Mouse (Mus musculus) c-Kit-positive CD71-positive TER-119-positive erythroid progenitor cells, embryonic 14.5 days (primary cell): Measurements from ENCODE around the gene Nkpd1.
"Not testable (repeated sequence)": the region's sequence is repeated elsewhere in the genome, so short reads cannot be mapped to it uniquely, and the experiment has no call there.

Experiments used
- DNase-seq: peaks from one replicate; pipeline ENCODE4 v3.0.0-alpha.2; 2013; ENCODE audit warnings: low spot score

Nkpd1 gene

DNA sequence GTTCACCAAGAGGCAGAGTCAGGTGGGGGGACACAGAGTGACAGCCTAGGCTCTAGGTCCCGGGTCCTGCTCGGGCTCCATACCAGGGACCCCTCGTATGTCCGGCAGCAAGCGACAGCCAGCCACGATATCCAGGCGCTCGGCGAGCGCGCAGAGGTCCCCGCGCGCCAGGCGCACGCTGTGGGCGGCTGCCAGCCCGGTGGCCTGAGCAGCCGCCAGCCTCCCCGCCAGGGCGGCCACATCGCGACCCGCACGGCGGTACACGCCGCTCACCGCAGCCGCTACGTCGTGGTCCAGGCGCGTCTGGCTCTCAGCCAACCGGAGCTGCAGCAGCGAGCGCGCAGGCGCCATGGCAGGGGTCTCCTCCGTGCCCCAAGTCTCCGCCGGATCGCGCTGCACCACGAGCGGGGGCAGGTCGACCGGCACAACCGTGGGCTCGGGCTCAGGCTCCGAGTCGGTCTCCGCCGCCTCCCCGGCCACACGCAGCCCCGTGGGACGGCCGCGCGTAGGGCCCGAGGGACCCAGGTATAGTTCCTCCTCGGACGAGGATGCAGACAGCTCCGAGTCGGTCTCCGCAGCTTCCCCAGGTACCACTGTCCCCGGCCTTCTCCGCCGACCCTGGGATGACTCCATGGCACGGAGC is 10.5 kb upstream of the Nkpd1 start:
- no peak for DNase-seq

DNA sequence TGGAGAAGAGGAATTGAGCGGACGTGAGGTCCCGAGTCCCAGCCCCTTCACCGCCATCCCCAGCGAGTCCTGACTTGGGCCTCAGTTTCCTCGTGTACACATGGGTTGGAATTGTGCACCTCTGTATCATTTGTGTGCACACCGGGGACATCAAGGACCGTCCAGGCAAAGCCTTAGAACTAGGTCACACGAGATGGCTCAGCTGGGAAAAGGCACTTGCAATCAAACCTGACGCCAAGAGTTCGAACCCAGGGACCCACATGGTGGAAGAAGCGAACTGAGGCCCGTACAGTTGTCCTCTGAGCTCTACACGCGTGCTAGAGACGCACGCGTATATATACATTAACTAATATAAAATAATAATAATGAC is 10.0 kb upstream of the Nkpd1 start:
- DNase-seq: peak; percentile 32

DNA sequence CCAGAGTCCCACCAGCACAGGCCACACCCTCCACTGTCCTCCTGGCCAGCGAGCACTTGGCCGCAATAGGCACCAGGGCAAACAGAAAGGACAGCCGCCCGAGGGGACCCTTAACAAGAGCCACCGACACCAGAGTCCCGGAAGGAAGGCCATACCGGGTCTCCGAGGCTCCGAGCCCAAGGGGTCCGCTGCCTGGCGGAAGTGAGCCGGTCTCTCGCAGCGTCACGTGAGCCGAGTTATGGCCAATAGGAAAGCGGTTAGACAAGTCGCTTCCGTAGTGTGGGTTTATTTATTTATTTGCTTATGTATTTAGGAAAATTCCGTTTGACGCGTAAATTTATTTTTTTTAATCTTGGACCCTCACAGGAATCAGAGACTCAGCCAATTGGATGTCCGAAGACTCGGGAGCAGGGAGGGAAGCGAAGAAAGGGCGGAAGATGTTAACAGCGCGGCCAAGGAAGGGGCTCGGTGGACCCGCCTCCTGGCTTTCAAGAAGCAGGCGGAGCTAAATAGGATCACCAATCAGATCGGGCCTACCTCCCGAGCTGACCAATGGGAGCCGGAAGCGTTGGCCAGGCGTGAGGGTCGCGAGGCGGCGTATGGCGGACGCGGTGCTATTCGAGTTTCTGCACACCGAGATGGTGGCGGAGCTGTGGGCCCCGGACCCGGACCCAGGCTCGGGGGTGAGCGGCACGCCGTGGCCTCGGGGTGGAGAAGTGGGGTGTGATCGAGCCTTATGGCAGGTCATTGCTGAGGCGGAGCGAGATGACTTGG is 9.3 kb upstream of the Nkpd1 start, which contains the start of the genes Bloc1s3 and Trappc6a:
Gene Bloc1s3, minus strand, starts transcription at position 218 of the 774 bp plus-strand sequence.
Gene Trappc6a, plus strand, starts transcription at position 246 of the 774 bp plus-strand sequence.
- peak; percentile 93 for DNase-seq

DNA sequence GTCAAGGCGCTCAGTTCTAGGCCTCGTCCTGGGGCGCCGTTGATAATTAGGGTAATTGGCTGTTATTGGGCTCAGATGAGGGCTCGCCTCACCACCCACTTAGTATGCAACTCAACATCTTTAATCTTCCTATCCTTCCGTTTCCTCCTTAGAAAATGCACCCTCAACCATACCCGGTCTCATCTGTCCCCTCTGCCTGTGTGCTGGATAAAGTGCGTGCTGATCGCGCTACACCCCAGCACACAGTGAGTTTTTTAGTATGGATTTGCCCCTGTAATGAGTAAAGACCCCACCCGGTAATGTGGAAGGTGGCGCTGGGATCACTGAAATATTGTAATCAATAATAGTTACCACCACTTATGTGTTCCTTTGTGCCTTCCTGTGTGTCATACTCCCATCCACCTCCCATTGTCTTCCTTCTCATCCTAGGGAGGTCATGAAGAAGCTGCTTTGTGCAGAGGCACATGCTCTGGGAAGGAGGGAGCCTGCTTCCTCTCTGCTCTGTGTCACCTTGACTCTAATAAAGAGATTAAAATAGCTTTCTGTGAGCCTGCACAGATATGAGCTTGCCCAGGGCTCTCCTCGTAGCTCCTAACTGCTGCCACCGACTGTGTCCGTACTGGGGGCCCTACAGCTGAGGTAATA is 8.6 kb upstream of the Nkpd1 start:
- DNase-seq: peak; percentile 22

DNA sequence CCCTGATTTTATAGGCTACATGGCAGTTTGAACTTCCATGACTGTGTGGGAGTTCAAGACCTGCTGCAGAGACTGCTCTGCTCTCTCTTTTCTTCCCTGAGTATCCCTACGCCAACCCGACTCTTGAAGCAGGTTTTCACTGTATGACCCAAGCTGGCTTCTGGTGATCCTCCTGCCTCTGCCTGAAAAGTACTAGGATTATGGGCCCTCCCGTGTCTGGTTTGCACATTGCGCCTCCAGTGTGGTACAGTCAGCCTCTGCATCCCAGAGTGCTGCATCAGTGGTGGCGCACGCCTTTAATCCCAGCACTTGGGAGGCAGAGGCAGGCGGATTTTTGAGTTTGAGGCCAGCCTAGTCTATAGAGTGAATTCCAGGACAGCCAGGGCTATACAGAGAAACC is 7.9 kb upstream of the Nkpd1 start:
- DNase-seq: no peak

DNA sequence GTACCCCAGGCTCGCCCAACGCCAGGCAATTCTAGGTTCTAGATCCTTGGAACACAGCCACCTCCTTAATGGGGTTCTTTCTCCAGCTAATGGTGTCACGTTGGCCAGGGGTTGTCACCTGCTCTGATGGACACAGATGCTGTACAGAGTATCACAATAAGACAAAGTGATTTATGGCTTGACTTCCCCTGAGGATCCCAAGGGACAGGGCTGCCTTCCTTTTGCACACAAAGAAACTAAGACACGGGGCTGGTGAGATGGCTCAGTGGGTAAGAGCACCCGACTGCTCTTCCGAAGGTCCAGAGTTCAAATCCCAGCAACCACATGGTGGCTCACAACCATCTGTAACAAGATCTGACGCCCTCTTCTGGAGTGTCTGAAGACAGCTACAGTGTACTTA is 5.7 kb upstream of the Nkpd1 start:
- DNase-seq: not testable (repeated sequence)

DNA sequence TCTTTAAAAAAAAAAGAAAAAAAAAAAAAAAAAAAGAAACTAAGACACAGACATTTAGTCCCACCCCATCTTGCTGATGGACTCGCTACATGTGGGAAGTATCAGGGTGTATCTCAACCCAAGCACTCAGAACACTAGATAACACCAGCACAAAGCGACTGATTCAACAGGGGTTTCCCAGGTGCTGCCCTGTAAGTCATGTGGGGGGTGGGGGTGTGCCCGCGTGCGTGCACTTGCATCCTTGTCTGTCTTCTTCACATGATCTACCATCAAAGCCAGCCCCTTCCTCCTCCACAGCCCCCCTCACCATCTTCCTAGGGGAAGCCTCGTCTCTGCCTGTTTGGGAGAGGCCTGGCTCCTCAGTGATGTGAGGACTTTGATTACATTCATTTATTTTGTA is 5.3 kb upstream of the Nkpd1 start:
- DNase-seq: no peak

DNA sequence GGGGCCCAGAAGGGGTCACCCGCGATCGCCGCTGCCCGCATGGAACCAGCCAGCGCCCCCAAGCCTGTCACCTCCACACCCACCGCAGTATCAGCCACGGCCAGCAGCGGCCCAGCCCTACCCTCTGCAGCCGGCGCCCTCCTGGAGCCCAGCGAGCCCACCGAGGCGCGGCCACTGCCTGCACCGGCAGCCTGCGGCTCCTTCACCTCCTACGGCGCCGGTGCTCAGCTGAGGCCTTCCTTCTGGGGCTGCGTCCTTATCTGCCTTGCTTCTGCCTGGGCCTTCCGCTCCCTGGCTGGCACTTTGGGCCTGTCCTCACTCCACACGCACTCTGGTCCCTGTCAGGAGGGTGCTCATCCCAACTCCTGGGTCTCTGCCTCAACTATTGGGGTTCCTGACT is 2.4 kb downstream of the Nkpd1 start:
- no peak for DNase-seq

DNA sequence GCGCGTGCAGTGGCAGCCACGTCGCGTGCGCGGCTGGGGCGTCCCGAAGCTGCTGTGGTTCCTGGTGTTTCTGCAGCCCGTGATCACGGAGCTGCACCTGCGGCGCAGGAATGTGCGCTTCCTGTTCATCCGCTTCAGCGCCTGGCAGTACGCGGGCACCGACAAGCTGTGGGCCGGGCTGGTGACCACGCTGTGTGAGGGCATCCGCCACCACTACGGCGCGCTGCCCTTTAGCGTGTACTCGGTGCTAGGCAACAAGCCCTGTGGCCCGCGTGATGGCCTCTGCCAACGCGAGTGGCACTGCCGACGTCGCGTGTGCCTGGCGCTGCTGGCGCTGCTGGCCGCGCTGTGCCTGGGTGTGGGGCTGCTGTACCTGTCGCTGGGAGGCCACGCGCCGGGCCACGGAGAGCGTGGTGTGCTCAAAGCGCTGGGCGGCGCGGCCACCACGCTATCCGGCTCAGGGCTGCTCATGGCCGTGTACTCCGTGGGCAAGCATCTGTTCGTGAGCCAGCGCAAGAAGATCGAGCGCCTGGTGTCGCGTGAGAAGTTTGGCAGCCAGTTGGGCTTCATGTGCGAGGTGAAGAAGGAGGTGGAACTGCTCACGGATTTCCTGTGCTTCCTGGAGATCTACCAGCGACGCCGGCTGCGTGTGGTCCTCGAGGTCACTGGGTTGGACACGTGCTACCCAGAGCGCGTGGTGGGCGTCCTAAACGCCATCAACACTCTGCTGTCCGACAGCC is 5.5 kb downstream of the Nkpd1 start:
- no peak for DNase-seq

DNA sequence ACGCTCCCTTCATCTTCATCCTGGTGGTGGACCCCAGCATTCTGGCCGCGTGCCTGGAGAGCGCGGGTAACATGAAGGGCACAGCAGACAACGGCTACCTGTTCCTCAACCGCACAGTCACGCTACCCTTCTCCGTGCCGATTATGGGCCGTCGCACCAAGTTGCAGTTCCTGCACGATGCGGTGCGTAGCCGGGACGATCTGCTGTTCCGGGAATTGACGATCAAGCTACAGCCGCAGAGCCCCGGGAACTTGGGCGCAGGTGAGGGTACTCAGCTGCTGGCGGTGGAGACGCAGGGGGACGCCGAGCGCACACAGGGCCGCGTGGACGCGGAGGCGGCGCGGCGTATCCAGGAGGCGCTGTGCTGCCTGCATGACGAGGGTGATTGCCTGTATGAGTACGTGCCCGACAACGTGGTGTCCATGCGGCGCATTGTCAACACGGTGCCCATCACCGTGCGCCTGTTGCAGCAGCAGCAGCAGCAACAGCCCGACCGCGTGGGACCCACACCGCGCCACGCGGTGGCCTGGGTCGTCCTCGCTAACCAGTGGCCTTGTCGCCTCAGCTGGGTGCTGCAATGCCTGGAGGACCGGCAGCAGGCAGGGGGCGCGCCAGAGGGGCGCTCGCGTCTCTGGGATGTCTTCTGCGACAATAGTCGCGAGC is 6.2 kb downstream of the Nkpd1 start:
- DNase-seq: no peak

DNA sequence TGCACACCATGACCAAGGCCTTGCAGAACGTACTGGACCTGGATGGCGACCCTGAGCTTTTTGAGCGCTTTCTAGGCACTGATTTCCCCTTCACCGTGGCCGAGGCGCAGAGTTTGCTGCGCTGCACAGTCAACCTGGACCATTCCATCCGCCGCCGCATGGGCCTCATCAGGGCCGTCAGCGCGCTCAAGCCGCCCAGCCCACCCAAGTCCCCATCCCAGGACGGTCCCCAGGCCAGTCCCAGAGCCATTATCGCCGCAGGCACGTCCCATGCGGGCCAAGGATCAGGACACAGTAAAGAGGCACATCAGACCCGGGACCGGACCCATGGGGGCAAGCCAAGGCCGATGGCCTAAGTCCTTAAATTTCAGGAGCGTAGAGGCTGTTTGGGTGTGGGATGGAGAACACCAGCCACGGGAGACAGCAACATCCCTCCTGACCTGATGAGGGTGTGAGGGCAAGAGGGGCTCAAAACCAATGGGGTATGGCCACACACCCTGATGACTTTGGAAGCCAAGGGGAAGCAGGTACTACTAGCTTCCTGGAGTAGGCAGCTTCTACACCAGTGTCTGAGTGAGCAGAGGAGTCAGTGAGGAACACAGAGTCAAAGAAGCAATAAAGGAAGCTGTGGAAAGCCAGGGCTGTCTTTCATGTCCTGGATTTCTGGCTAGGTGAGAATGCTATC is 6.9 kb downstream of the Nkpd1 start:
- no peak for DNase-seq

DNA sequence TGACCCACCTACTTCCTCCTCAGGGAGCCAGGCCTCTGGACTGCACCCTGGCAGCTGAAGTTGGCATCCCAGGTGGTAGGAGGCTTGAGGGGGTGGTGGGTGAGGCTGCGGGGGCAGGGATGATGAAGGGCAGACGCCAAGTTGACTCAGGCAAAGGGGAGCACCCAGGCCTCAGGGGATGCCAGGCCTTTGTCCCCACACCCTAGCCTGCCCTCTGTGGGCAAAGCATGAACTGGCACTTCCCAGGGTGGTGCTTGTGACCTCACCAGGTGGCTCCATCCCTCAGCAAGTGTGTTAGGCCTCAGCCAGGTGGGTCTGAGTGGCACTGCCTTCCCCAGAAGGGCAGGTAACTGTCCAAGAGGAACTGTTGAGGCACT is 7.5 kb downstream of the Nkpd1 start:
- DNase-seq: no peak

DNA sequence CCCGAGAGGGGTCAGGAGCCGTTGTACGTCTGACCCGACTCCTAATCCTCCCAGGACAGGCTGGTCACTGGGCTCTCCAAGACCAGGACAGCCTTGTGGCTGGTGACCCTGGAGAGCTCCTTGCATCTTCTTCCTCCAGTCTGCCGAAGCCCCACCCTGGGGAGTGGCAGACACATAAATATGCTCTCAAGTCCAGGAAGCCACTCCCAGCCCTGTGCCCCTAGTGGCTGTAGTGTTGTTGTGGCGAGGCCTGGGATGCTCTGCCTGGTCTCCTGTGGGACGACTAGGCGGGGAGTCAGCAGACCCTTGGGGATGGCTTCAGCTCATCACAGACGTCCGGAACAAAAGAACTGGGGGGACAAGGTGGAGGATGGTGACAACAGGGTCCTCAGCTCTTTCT is 13.4 kb downstream of the Nkpd1 start:
- DNase-seq: no peak

DNA sequence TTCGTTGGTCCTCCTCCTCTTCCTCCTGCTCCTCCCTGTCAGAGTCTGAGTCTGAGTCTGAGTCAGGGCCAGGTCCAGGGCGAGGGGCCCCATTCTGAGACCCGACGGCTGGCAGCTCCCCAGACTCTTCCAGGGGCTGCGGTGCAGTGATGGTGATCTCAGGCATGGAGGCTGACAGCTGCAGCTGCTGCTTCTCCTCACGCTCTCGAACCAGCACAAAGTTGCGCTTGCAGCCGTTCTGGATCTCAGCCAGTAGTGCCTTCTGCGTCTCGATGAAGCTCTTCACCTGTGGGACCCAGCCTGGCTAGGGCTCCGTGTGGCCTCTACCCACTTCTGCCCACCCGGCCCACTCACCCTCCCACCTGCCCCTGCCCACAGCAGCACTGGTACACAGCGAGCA is 14.6 kb downstream of the Nkpd1 start:
- DNase-seq: no peak

DNA sequence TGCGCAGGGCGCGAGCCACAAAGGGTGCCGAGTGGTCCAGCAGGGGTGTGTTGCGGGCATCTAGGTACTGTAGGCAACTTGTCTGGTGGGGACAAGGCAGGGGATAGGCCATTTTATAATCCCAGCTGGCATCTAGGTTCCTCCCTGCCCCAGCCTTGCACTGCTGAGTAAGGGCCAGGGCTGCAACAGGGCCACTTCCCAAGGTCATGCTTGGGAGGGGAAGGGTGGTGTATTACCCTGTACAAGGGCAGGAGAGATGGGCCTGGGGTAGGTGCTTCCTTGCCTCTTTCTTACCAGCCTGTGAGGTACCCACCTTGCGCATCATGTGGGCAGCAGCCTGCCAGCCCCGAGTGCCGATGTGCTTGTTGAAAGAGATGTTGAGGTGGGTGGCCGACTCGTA is 17.0 kb downstream of the Nkpd1 start:
- no peak for DNase-seq

DNA sequence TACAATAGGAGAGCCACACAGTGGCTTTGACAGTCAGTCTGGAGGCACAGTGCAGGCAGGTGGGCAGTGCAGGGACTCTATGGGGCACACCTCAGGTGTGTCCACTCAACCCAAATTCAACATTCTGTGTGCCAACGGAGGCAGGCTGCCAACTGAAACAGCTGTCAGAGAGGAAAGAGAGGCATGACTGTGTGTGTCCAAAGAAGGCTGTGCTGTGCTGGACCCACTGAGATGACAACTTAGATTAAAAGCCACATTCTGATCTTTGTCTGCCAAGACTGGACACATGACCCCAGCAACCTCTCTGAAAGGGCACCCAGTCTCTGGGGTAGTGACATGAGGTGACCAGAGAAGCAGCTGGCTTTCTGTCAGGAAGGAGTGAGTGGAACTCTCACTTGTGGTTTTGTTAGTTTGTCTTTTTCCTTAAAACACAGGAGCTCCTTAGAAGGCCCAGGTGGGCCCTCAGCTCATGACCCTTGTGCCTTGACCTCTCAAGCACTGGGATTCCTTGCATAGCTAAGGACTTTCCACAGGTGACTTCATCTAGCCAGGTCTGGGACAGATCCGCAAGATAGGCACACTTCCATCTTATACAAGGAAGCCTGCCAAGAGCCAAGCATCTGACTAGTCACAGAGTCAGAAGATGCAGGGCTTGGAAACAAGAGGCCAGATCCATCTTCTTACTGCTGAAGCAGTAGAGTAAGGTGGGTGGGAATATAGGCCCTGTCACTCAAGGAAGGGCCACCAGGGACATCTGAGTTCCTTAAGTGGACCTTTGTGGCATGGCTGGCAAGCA is 23.3 kb downstream of the Nkpd1 start:
- DNase-seq: no peak

DNA sequence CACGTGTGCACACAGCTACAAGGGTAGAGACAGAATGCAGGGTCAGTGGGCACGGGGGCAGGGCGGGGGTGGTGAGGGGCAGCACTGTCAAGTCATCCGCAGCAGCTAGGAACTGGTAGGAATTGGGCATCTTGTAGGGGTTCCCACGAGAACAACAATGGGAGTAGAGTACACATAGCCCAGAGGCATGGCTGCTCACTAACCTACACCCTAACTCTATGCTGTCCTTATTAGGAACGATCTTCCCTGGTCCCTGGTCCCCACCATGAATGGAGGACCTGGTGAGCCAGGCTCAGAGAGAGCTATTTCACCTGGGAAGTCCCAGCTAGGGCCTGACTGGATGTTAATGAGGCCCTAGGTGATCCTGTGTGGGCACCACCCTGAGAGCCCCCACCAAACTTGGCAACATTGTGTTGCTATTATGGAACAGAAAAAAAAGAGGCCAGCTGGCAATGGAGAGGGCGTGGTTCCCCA is 24.1 kb downstream of the Nkpd1 start:
- DNase-seq: no peak

DNA sequence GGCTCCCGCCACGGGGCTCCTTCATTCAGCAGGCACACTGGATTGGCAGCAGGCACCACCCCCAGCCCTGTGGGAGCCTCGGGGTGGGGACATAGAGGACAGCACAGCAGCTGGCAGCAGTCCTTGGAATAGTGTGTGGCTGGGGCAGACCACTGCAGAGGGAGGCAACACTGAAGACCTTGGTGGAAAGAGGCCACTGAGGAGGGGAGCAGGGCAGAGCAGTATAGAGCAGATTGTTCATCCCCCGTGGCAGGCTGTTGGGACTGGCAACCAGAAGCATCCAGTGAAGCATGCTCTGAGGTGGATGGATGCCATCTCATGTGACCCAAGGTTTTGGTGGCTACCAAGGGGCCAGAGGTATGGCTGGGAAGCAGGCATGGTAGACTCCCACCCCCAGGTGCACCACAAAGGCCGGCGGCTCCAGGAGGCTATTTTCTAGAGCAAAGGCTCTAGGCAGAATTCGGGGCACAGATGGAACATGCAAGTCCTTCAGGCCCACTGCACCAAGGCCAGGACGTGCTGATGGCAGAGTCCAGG is 24.6 kb downstream of the Nkpd1 start:
- no peak for DNase-seq

DNA sequence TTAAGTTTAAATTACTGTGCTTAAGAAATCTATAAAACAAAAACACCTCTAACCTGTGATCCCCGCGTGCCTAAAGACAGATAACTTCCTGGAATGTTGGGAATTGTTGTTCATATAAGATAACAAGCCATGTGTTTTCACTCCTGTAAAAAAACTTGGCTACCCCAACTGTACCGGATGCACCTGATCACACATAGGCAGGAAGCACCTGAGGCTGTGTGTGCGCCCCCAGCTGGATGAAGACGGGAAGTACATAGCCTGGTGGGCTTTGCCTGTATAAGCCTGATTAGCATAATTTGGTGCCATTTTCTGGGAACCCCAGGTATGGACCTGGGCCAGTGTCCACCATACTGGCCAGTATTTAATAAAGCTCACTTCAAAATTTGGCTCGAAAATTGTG is 25.9 kb downstream of the Nkpd1 start:
- no peak for DNase-seq

DNA sequence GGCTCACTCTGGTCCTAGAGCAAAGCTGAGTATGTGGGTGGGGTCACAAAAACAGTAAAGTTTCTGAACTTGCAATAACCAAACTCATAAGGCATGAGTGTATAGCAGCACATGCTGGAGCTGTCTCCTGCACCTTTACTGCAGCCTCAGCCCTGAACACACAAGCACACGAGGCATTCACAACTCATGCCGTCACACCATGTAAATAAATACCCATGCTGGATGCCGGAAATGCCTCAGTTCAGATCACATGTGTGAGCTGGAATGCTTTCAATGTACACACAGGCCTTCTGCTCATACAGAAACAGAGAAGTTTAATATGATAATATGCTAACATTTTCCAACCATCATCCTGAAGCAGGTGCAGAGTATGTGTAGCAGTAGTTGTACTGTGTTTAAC is 28.4 kb downstream of the Nkpd1 start:
- no peak for DNase-seq
